Mouse (Mus musculus) forebrain, postnatal 0 days (tissue): Measurements from ENCODE around the gene Ddx17. TPM values are rescaled to one million over a fixed set of nuclear protein-coding genes. Genes with fewer than 3 reads are reported as not detected.

Experiments used
- ATAC-seq: fragments of 200-750 bp; cut with Nextera tagmentation; 2 replicates; pipeline ENCODE4 v1.8.0; 2017; ENCODE audit warnings: mild to moderate bottlenecking, moderate library complexity
- DNase-seq: peaks from one replicate; pipeline ENCODE4 v3.0.0-alpha.2; 2015
- H3K27ac ChIP-seq: fragments of 300-500 bp; sonication (generic); 2 replicates; pipeline ENCODE4 v1.5.1; 2014; ENCODE audit warnings: low read depth, mild to moderate bottlenecking, antibody characterized with exemption, low read length, moderate library complexity, mixed read lengths
- H3K27me3 ChIP-seq: fragments of 300-500 bp; sonication (generic); 2 replicates; pipeline ENCODE4 v1.6.1; 2014; ENCODE audit warnings: mild to moderate bottlenecking, low read length, mixed read lengths; ENCODE audit not compliant: insufficient read depth
- H3K36me3 ChIP-seq: fragments of 300-500 bp; sonication (generic); 2 replicates; pipeline ENCODE4 v1.6.1; 2014; ENCODE audit warnings: mild to moderate bottlenecking, moderate library complexity; ENCODE audit not compliant: insufficient read depth
- H3K4me1 ChIP-seq: fragments of 300-500 bp; sonication (generic); 2 replicates; pipeline ENCODE4 v1.6.1; 2014; ENCODE audit warnings: antibody characterized with exemption; ENCODE audit not compliant: insufficient read depth
- H3K4me2 ChIP-seq: fragments of 300-500 bp; sonication (generic); 2 replicates; pipeline ENCODE4 v1.6.1; 2014; ENCODE audit warnings: low read depth, mild to moderate bottlenecking, moderate library complexity
- H3K4me3 ChIP-seq: fragments of 300-500 bp; sonication (generic); 2 replicates; pipeline ENCODE4 v1.5.1; 2014; ENCODE audit warnings: low read depth, low read length, mixed read lengths
- H3K9ac ChIP-seq: fragments of 300-500 bp; sonication (generic); 2 replicates; pipeline ENCODE4 v1.6.1; 2014; ENCODE audit warnings: mild to moderate bottlenecking
- H3K9me3 ChIP-seq: fragments of 300-500 bp; sonication (generic); 2 replicates; pipeline ENCODE4 v1.6.1; 2016; ENCODE audit warnings: low read length
- CTCF ChIP-seq: sonication (generic); IDR thresholded peaks from 2 replicates; pipeline ENCODE4 v1.5.1; 2016; ENCODE audit warnings: antibody characterized with exemption, control low read depth, low read depth
- WGBS: fragments of 180-500 bp; shearing (Covaris S2); extraction: QIAGEN DNeasy Blood & Tissue Kit; methylation state at CpG from one replicate; pipeline ENCODE4 v1.1.7; 2014; 5-methylcytosine and 5-hydroxymethylcytosine counted together
- polyA plus RNA-seq: library from polyadenylated mRNA; unstranded; fragments of >200 nt; fragmentation: Nextera tagmentation; extraction: Ambion mirVana; gene quantifications from 2 replicates; pipeline ENCODE4 v1.2.1, GENCODE M21; 2015
- total RNA-seq: library from RNA; depleted of rRNA; stranded (reverse); fragments of >200 nt; gene quantifications from 2 replicates; pipeline ENCODE4 v1.2.3, GENCODE M21; 2014

Gene Ddx17
- total and polyA plus RNA-seq, 2 experiments from 2014 or later, result 26.5 to 392 TPM

- H3K9ac ChIP-seq, result no peak overlapping the region
- H3K36me3 ChIP-seq, result no peaks in the 10 kb centered on the region
- no peak for TF ChIP-seq CTCF
- H3K4me1 ChIP-seq, result no peaks in the 10 kb centered on the region
- DNase-seq (no peak), ATAC-seq (no peak)
- H3K27ac ChIP-seq, result no peak overlapping the region
- no peak overlapping the region for H3K4me3 ChIP-seq
- peaks cover 21% of the 10 kb centered on the region for H3K27me3 ChIP-seq
- no peak overlapping the region for H3K4me2 ChIP-seq
- H3K9me3 ChIP-seq, result no peaks in the 10 kb centered on the region
- 56% methylated on average over 15 of the region's 16 CpGs for WGBS
These were observed 26.9 kb downstream of the Ddx17 start for GRCm38 (mm10) chr15:79519400-79520220.

- Histone ChIP-seq H3K4me1 (no peaks in the 10 kb centered on the region), H3K36me3 (no peaks in the 10 kb centered on the region), H3K9me3 (no peaks in the 10 kb centered on the region), H3K27me3 (peaks cover 31% of the 10 kb centered on the region), H3K4me3 (no peak overlapping the region), H3K9ac (no peak overlapping the region), H3K27ac (no peak overlapping the region), H3K4me2 (no peak overlapping the region)
- WGBS, result 86% methylated on average over 3 of the region's 3 CpGs
- no peak for DNase-seq
- TF ChIP-seq CTCF, result no peak
- ATAC-seq, result no peak
These were observed 28.0 kb downstream of the Ddx17 start for GRCm38 (mm10) chr15:79518571-79518970.

GRCm38 (mm10) chr15:79517710-79518109 lies 28.8 kb downstream of the Ddx17 start:
- WGBS, result 67% methylated on average over 4 of the region's 4 CpGs
- no peak for ATAC-seq

GRCm38 (mm10) chr15:79516171-79517096 lies 30.1 kb downstream of the Ddx17 start, which contains the start of gene Kdelr3:
Gene Kdelr3 (plus strand): TSS chr15:79516411.
- Histone ChIP-seq H3K9ac (0 out of 2 replicates have a peak within 1 kb of the TSS, but pooled peaks have one; percentile 10), H3K36me3 (no peaks in the 10 kb centered on the region), H3K27me3 (peaks cover 45% of the 10 kb centered on the region), H3K27ac (no peak within 1 kb of the TSS), H3K4me3 (peak within 1 kb of the TSS; percentile 38), H3K9me3 (no peaks in the 10 kb centered on the region), H3K4me2 (peak within 1 kb of the TSS; percentile 77), H3K4me1 (peaks cover 7% of the 10 kb centered on the region; the same call in 1 of the 2 replicates)
- DNase-seq, result peak; percentile 52
- no peak for TF ChIP-seq CTCF
- 2% methylated on average over 71 of the region's 71 CpGs for WGBS
- ATAC-seq, result peak; percentile 42

More at GRCm38 (mm10) chr15:79517710-79518109, 28.8 kb downstream of the Ddx17 start:
- Histone ChIP-seq H3K4me3 (no peak overlapping the region), H3K4me1 (no peaks in the 10 kb centered on the region), H3K4me2 (no peak overlapping the region), H3K27me3 (peaks cover 37% of the 10 kb centered on the region), H3K36me3 (no peaks in the 10 kb centered on the region), H3K27ac (no peak overlapping the region), H3K9ac (no peak overlapping the region), H3K9me3 (no peaks in the 10 kb centered on the region)
- DNase-seq, result no peak
- no peak for TF ChIP-seq CTCF

GRCm38 (mm10) chr15:79513940-79514339 lies 32.6 kb downstream of the Ddx17 start:
- no peak for DNase-seq
- WGBS, result 16% methylated on average over 9 of the region's 9 CpGs
- Histone ChIP-seq H3K27ac (no peak overlapping the region), H3K36me3 (no peaks in the 10 kb centered on the region), H3K4me3 (no peak overlapping the region), H3K9me3 (no peaks in the 10 kb centered on the region), H3K27me3 (peaks cover 51% of the 10 kb centered on the region), H3K4me2 (no peak overlapping the region), H3K4me1 (peaks cover 22% of the 10 kb centered on the region), H3K9ac (no peak overlapping the region)
- TF ChIP-seq CTCF, result no peak
- ATAC-seq, result no peak

DNA sequence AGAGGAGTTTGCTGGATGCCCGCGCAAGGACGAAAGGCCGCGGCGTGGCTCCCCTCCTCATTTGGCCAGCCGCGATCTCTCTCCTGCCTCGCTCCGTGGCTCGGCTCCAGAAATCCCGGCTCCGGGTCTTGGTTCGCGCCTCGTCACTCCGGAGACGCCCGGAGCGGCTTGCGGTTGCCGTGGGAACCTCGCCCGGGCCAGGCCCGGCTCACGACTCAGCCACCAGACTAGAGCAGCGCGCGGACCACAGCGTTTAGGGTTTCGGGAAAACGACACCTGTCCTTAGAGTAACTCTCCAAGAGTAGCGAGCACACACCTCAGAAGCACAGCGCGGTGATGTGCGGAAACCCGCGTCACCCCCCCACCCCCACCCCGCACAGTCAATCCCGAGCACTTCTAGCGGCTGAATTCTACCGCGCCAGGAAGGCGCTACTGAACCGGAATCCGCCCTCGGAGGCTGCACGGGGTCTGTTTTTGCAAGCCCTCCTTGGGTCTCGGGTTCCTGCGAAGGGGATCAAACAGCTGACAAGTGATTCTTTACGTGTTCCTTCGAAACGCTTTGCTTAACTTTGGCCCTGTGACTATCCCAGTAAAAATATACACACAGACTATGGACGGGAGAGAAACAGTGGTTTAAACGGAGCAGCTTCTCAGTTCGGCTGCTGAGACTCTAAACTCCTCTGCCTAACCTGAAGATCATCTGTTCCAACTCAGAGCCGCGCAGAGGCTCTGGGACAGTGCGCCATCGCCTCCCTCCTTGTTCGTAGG lies 34.8 kb downstream of the Ddx17 start:
- Histone ChIP-seq H3K4me3 (peak overlapping the region; percentile 43), H3K4me1 (peaks cover 25% of the 10 kb centered on the region), H3K9me3 (no peaks in the 10 kb centered on the region), H3K27ac (no peak overlapping the region), H3K9ac (peak overlapping the region; percentile 39; the same call in 1 of the 2 replicates), H3K27me3 (peaks cover 48% of the 10 kb centered on the region), H3K36me3 (no peaks in the 10 kb centered on the region), H3K4me2 (peak overlapping the region; percentile 67)
- 3% methylated on average over 61 of the region's 61 CpGs for WGBS
- TF ChIP-seq CTCF, result no peak; the same call in 1 of the 2 replicates
- DNase-seq (peak; percentile 93), ATAC-seq (peak; percentile 93)
